Mouse (Mus musculus) liver, adult 2 months (tissue): Measurements from ENCODE around the gene Tbx15.

Source experiments
- CTCF ChIP-seq: fragments of 200-500 bp; IDR thresholded peaks from 2 replicates; pipeline ENCODE4 v1.5.1; 2011; ENCODE audit warnings: low read depth, low read length, control low read depth
- POLR2A ChIP-seq: fragments of 200-500 bp; IDR thresholded peaks from 2 replicates; pipeline ENCODE4 v1.6.1; 2011; ENCODE audit warnings: low read length, control low read depth; ENCODE audit not compliant: insufficient read depth; ENCODE audit errors: extremely low read depth

DNA sequence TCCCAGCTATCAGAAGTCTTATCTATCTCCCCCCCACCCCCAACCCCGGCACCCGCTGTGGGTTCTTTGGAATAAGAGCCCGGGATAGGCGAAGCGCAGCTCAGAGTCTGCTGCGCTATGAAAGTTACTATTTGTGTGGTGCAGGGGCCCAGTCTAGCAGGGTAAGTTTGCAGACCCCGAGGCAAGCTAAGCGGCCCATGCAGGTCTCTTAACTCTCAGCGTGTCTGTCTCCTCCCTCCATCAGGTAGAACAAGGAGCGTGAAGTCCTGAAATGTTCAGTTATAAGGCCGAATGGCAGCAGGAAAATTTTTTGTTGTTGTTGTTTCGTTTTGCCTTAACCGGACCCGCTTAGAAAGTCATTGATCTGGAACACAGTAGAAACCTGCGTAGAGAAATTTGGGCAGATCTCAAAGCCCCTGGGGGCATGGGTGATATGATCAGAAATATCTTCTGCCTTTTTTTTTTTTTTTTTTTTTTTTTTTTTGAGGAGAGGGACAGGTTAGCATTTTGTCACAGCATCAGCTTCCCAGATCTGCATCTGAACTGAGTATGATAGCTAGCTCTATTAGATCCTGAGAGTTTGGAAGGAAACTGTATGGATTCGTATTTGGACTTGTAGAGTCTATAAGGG is 12.4 kb downstream of the Tbx15 start:
- no peak for TF ChIP-seq POLR2A
- no peak for TF ChIP-seq CTCF
